Mouse (Mus musculus) E14TG2a.4 (cell line): ENCODE results near the gene Mfap1b.
"Not testable (repeated sequence)": the region's sequence is repeated elsewhere in the genome, so short reads cannot be mapped to it uniquely, and the experiment has no call there.

Source experiments
- H3K27me3 ChIP-seq: 2 replicates; pipeline ENCODE4 v1.6.1; 2014; ENCODE audit warnings: low read length, control low read depth; ENCODE audit not compliant: insufficient read depth
- H3K36me3 ChIP-seq: 2 replicates; pipeline ENCODE4 v1.6.1; 2014; ENCODE audit warnings: low read length, control low read depth; ENCODE audit not compliant: insufficient read depth
- H3K4me1 ChIP-seq: replicated peaks from 2 replicates; pipeline ENCODE4 v1.6.1; 2014; ENCODE audit warnings: low read depth, low read length, control low read depth
- H3K4me3 ChIP-seq: replicated peaks from 2 replicates; pipeline ENCODE4 v1.5.1; 2014; ENCODE audit warnings: mild to moderate bottlenecking, low read length
- H3K9me3 ChIP-seq: 2 replicates; pipeline ENCODE4 v1.6.1; 2014; ENCODE audit warnings: low read length, control low read depth
- CTCF ChIP-seq: conservative IDR thresholded peaks from 2 replicates; pipeline ENCODE4 v1.5.1; 2014; ENCODE audit warnings: low read length
- NANOG ChIP-seq: IDR thresholded peaks from 2 replicates; pipeline ENCODE4 v1.6.1; 2014; ENCODE audit warnings: borderline replicate concordance, low read length, mixed read lengths
- POU5F1 ChIP-seq: IDR thresholded peaks from 2 replicates; pipeline ENCODE4 v1.6.1; 2014; ENCODE audit warnings: low read length, borderline replicate concordance

Gene Mfap1b

DNA sequence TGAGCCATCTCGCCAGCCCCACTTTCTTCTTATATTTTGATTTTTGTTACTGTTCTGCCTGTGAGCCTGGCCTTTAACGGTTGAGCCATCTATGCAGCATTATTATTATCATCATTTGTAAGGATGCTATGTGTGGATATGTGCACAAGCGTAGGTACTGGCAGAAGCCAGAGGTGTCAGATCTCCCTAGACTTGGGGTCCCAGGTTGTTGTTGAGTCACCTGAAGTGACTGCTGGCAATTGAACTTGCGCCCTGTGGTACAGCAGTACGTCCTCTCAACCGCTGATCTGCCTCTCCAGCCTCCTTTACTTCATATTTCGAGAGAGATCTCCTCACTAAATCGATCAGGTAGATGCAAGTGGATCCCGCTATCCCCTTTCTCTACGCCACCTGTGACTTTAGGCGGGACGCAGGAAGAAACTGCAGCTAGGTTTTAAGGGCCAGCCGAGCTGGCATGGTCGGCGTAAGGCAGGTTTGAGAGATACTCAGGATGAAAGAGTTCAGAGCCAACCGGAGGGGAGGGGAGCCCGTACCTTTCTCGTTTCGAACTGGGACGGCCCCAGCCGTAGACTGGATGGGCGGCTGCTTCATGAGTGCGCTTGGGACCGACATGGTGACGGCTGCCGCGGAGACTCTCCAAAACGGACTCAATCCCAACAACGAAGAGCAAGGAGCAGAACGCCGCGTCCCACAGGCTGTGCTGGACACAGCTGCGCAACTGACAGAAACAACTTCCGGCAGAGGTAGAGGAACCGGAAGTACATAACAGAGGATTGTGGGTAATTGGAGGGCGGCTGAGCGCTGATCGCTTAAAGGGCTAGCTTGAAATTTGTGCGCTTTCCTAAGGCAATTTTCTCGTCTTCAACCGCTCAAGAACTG is at the start of gene Mfap1b:
Gene Mfap1b (minus strand): TSS at position 767 of the 879 bp plus-strand sequence.
- peak within 1 kb of the TSS; percentile 78 for H3K4me3 ChIP-seq
- H3K36me3 ChIP-seq = peaks cover 12% of the 10 kb centered on the region

DNA sequence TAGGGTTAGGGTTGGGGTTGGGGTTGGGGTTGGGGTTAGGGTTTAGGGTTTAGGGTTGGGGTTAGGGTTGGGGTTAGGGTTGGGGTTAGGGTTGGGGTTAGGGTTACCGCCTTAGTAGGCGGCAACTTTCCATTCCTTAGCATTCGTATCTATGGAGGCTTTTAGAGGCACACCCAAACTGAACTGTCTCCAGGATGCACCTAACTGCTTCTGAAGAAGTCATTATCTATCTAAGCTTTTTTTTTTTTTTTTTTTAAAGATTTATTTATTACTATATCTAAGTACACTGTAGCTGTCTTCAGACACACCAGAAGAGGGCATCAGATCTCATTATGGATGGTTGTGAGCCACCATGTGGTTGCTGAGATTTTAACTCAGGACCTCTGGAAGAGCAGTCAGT is 49.0 kb upstream of the Mfap1b start:
- peaks cover 57% of the 10 kb centered on the region for H3K4me1 ChIP-seq
- H3K4me3 ChIP-seq, H3K9me3 ChIP-seq, H3K27me3 ChIP-seq: not testable (repeated sequence)
- H3K36me3 ChIP-seq = peaks cover 51% of the 10 kb centered on the region

More for the DNA sequence above, at the start of gene Mfap1b:
- peaks cover 16% of the 10 kb centered on the region for H3K4me1 ChIP-seq
- not testable (repeated sequence) for H3K9me3 ChIP-seq, H3K27me3 ChIP-seq

DNA sequence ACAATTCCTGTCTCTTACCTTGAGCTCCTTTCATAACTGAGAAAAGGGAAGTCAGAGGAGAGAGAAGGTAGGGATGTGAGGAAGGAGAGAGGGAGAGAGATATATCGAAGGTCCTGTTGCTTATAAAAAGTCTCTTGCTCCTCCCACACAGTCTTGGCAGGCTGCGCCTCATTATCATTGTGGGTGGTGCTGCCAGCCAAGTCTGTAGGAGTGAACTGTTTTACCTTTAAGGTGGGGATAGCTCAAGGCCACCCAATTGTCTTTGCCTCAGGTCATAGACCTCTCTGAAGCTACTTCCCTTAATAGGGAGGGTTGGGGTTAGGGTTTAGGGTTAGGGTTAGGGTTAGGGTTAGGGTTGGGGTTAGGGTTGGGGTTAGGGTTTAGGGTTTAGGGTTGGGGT is 48.1 kb upstream of the Mfap1b start:
- 0 out of 2 replicates have a peak overlapping the region, but pooled peaks have one; percentile 14 for H3K4me3 ChIP-seq
- H3K36me3 ChIP-seq = peaks cover 58% of the 10 kb centered on the region
- H3K9me3 ChIP-seq = no peaks in the 10 kb centered on the region
- no peaks in the 10 kb centered on the region for H3K27me3 ChIP-seq
- peaks cover 63% of the 10 kb centered on the region for H3K4me1 ChIP-seq
- no peak for TF ChIP-seq POU5F1
- TF ChIP-seq CTCF = no peak
- TF ChIP-seq NANOG = peak; percentile 38; the same call in 1 of the 2 replicates

DNA sequence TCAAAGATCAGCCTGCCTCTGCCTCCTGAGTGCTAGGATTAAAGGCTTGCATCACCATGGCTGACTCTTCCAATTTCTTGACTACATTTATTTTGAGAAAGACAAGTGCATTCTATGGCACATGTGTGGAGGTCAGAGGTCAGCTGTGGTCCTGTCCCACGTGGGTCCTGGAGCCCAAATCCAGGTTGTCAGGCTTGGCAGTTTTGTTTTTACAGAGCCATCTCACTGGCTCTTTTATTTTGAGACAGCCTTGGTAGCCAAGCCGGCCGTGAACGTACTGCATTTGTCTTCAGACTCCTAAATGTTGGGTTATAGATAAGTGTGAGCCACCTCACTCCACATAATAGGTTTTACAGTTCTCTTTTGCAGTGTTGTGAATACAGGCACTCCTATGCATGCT is 44.8 kb upstream of the Mfap1b start:
- peaks cover 51% of the 10 kb centered on the region for H3K36me3 ChIP-seq
- H3K4me1 ChIP-seq = peaks cover 64% of the 10 kb centered on the region
- H3K4me3 ChIP-seq = not testable (repeated sequence)

DNA sequence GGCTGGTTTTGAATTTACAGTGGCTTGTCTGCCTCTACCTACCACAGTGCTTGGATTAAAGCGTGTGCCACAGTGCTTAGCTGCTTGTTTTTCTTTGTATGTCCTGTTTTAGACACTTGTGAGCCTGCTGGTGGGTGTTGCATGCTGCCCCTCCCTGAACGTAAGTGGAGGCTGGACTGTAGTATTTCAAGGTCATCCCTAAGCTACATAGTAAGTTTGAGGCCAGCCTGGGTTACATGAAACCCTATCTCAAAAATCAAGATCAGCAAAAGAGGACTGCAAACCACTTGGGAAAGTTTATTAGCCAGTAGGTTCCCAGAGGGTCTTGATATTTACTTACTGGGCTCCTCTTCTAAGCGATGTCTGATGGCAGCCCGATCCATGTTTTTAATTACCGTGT is 44.2 kb upstream of the Mfap1b start:
- TF ChIP-seq CTCF (no peak), NANOG (no peak), POU5F1 (no peak)

More for the DNA sequence above, 44.8 kb upstream of the Mfap1b start:
- H3K27me3 ChIP-seq, H3K9me3 ChIP-seq: not testable (repeated sequence)

DNA sequence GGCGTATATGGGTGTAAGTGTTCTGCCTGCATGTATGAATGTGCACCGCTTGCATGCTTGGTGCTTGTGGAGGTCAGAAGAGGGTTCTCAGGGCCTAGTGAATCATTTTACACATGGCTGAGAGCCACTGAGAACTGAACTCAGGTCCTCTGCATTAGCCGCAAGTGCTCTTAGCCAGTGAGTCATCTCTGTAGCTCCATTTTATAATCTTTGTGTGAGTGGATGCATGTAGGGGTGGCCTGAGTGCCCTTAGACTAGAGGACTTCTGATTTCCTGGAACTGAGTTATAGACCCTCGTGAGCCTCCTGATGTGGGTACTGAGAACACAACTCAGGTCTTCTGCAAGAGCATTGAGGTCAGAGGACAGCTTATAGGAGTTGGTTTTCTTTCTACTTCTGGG is 40.3 kb upstream of the Mfap1b start:
- Histone ChIP-seq H3K9me3 (no peaks in the 10 kb centered on the region), H3K36me3 (peaks cover 59% of the 10 kb centered on the region), H3K27me3 (no peaks in the 10 kb centered on the region), H3K4me3 (peak overlapping the region; percentile 51), H3K4me1 (peaks cover 79% of the 10 kb centered on the region)
- TF ChIP-seq POU5F1 (no peak), NANOG (no peak), CTCF (no peak)

More for the DNA sequence above, 44.2 kb upstream of the Mfap1b start:
- no peaks in the 10 kb centered on the region for H3K27me3 ChIP-seq
- H3K9me3 ChIP-seq = no peaks in the 10 kb centered on the region
- H3K36me3 ChIP-seq = peaks cover 54% of the 10 kb centered on the region
- H3K4me3 ChIP-seq = no peak overlapping the region
- peaks cover 63% of the 10 kb centered on the region for H3K4me1 ChIP-seq

DNA sequence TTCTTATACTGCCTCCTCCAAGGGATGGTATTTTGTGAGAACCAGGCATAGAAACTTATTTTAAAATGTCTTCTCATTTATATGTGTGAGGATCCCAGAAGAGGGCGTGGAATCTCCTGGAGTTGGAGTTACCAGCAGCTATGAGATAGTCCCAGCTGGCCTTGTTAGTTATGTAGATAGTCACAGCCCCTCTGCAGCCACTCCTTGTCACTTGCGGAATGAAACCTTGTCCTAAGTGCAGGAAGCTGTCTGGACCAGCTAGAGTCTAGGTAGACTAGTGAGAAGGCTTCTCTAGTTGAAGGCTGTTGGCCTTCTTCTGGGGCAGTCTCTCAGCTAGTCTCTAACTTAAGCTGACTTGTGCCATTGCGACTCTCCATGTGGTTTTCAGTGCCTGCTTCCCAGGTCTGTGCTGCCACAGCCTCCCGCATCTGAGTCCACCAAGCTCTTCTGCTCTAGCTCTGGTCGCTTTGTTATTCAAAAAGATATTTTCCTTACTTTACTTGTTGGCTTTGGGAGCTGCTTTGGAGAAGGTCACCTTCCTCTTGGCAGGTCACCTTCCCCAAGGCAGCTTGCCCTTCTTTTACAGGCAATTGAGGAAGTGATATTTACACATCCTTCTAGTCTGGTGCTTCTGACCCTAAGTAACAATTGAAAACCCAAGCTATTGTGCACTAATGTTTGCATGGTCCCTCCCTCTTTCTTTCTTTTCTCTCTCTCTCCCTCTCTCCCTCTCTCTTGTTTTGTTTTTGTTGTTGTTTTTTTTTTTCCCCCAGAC is 39.3 kb upstream of the Mfap1b start:
- Histone ChIP-seq H3K36me3 (peaks cover 51% of the 10 kb centered on the region), H3K4me3 (peak overlapping the region; percentile 51), H3K4me1 (peaks cover 84% of the 10 kb centered on the region)
- H3K27me3 ChIP-seq, H3K9me3 ChIP-seq: not testable (repeated sequence)

DNA sequence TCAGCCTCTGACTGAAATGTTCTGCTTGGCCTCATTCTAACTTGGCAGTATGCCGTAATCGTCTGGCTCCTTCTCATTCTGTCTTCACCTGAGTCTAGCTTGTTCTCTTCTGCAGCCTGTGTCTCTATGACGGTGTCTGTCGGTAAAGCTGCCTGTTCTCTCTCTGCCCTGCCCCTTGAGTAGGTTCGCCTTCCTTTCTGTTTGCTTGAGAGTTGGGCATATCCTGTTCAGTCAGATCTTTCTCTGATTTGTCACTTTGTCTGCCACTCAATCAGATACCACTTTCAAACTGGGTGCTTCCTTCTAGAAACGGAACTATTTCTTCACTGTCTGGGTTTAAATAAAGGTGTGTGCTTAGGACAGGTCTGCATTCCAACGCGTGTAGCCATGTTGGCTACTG is 37.5 kb upstream of the Mfap1b start:
- no peaks in the 10 kb centered on the region for H3K9me3 ChIP-seq
- H3K4me3 ChIP-seq = peak overlapping the region; percentile 74
- TF ChIP-seq NANOG (no peak), CTCF (no peak), POU5F1 (no peak)

DNA sequence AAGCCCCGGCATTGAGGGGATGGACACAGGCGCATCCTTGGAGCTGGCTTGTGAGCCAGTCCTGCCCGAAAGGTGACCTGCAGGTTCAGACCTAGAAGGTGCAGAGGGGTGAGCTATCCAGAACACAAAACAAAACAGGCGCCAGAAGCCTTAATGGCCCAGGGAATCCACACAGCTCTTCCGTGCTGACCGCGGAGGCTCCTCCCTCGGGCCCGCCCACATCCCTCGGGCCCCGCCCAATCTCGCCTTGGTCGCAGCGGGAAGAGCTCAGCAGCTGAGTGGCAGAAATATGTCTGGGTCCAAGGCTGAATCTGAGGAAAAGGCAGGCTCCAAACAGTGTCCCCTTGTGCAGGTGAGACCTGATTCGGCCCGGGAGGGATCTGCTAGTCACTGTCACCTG is 35.7 kb upstream of the Mfap1b start:
- peaks cover 69% of the 10 kb centered on the region for H3K4me1 ChIP-seq
- no peaks in the 10 kb centered on the region for H3K27me3 ChIP-seq
- peaks cover 29% of the 10 kb centered on the region for H3K36me3 ChIP-seq
- TF ChIP-seq CTCF = no peak
- no peak for TF ChIP-seq POU5F1
- TF ChIP-seq NANOG = no peak
- peak overlapping the region; percentile 74 for H3K4me3 ChIP-seq
- H3K9me3 ChIP-seq = no peaks in the 10 kb centered on the region

More for the DNA sequence above, 37.5 kb upstream of the Mfap1b start:
- Histone ChIP-seq H3K4me1 (peaks cover 79% of the 10 kb centered on the region), H3K36me3 (peaks cover 38% of the 10 kb centered on the region), H3K27me3 (no peaks in the 10 kb centered on the region)
